Mouse (Mus musculus) hindbrain, embryonic 13.5 days (tissue): Measurements from ENCODE around the gene Nrg3. TPM values are rescaled to one million over a fixed set of nuclear protein-coding genes. Genes with fewer than 3 reads are reported as not detected.

Experiments used
- ATAC-seq: fragments of 200-750 bp; cut with Nextera tagmentation; 2 replicates; pipeline ENCODE4 v1.8.0; 2017; ENCODE audit warnings: moderate TSS enrichment; ENCODE audit not compliant: low FRiP score
- H3K27ac ChIP-seq: fragments of 300-500 bp; sonication (generic); 2 replicates; pipeline ENCODE4 v1.5.1; 2015; ENCODE audit warnings: inconsistent platforms, mild to moderate bottlenecking, moderate library complexity
- H3K27me3 ChIP-seq: fragments of 300-500 bp; sonication (generic); 2 replicates; pipeline ENCODE4 v1.6.1; 2015; ENCODE audit warnings: mild to moderate bottlenecking, inconsistent platforms
- H3K36me3 ChIP-seq: fragments of 300-500 bp; sonication (generic); 2 replicates; pipeline ENCODE4 v1.6.1; 2015; ENCODE audit warnings: mild to moderate bottlenecking, inconsistent platforms
- H3K4me1 ChIP-seq: fragments of 300-500 bp; sonication (generic); replicated peaks from 2 replicates; pipeline ENCODE4 v1.6.1; 2015; ENCODE audit warnings: inconsistent platforms
- H3K4me2 ChIP-seq: fragments of 300-500 bp; sonication (generic); 2 replicates; pipeline ENCODE4 v1.6.1; 2015; ENCODE audit warnings: inconsistent platforms, mild to moderate bottlenecking, moderate library complexity
- H3K4me3 ChIP-seq: fragments of 300-500 bp; sonication (generic); 2 replicates; pipeline ENCODE4 v1.5.1; 2015; ENCODE audit warnings: mild to moderate bottlenecking, inconsistent platforms
- H3K9ac ChIP-seq: fragments of 300-500 bp; sonication (generic); 2 replicates; pipeline ENCODE4 v1.6.1; 2015; ENCODE audit warnings: mild to moderate bottlenecking, inconsistent platforms
- H3K9me3 ChIP-seq: fragments of 300-500 bp; sonication (generic); 2 replicates; pipeline ENCODE4 v1.6.1; 2016; ENCODE audit warnings: inconsistent platforms
- WGBS: fragments of 180-500 bp; shearing (Covaris S2); methylation state at CpG from one replicate; pipeline ENCODE4 v1.1.7; 2015; 5-methylcytosine and 5-hydroxymethylcytosine counted together
- polyA plus RNA-seq: library from polyadenylated mRNA; unstranded; fragments of >200 nt; fragmentation: Nextera tagmentation; extraction: Ambion mirVana; gene quantifications from 2 replicates; pipeline ENCODE4 v1.2.1, GENCODE M21; 2015

Gene Nrg3
- polyA plus RNA-seq: 8.1 and 8.3 TPM in 2 replicates

DNA sequence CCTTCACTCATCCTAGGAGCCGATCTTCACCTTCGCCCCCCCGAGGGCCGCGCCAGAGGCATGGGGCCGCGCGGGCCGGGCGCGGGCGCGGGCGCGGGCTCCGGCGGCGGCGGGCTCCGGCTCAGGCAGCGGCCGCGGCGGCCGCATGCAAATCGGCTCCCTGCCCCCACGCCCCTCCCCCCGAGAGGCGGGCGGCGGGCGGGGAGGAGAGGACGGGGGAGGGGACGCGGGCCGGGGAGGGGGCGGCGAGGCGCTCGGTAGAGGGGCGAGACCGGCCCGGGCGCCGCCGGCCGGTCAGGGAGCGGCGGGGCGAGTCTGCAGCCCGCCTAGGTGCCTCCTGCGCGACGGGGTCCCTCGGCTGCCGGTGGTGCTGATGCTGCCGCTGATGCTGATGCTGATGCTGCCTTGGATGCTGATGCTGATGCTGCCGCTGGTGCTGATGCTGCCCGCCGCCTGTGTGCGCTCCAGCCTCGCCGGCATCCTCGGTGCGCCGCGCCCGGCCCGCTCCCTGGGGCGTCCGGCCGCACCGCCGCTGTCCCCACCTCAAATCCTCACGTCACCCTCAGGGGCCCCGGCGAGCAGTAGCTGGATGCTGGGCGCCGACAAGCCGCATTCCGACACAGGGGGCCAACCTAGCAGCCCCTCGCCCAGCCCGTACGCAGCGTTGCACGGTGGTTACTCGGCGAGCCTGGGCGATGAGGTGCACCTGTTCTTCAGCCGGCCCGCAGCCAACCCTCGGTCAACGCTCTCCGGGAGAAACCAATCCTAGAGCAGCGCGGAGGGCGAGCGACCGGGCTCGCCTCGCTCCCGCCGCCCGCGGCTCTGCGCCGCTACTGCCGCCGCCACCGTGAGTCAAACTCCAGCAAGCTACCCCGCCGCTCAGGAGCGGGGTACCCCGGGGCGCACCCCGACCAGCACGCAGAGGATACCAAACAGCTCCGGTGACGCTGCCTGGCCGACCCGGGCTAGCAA lies at the start of gene Nrg3:
Gene Nrg3 (minus strand): TSS at position 299 of the 972 bp plus-strand sequence.
- H3K4me3 ChIP-seq: peak within 1 kb of the TSS; percentile 79
- WGBS: under 1% methylated on average over 77 of the region's 121 CpGs

GRCm38 (mm10) chr14:39508956-39509355 lies 36.1 kb upstream of the Nrg3 start:
- no peak overlapping the region for H3K4me2 ChIP-seq
- H3K36me3 ChIP-seq: no peaks in the 10 kb centered on the region
- H3K27ac ChIP-seq: no peak overlapping the region
- H3K4me3 ChIP-seq: no peak overlapping the region
- ATAC-seq: no peak
- H3K27me3 ChIP-seq: no peaks in the 10 kb centered on the region
- WGBS: 87% methylated on average over 1 of the region's 1 CpGs
- H3K4me1 ChIP-seq: no peaks in the 10 kb centered on the region
- H3K9ac ChIP-seq: no peak overlapping the region
- peaks cover 5% of the 10 kb centered on the region; the same call in 1 of the 2 replicates for H3K9me3 ChIP-seq

More for the DNA sequence above, at the start of gene Nrg3:
- Histone ChIP-seq H3K27me3 (peaks cover 22% of the 10 kb centered on the region), H3K9me3 (no peaks in the 10 kb centered on the region), H3K4me1 (peaks cover 38% of the 10 kb centered on the region), H3K9ac (peak within 1 kb of the TSS; percentile 90), H3K27ac (peak within 1 kb of the TSS; percentile 97), H3K36me3 (no peaks in the 10 kb centered on the region), H3K4me2 (peak within 1 kb of the TSS; percentile 74)
- peak; percentile 80 for ATAC-seq

DNA sequence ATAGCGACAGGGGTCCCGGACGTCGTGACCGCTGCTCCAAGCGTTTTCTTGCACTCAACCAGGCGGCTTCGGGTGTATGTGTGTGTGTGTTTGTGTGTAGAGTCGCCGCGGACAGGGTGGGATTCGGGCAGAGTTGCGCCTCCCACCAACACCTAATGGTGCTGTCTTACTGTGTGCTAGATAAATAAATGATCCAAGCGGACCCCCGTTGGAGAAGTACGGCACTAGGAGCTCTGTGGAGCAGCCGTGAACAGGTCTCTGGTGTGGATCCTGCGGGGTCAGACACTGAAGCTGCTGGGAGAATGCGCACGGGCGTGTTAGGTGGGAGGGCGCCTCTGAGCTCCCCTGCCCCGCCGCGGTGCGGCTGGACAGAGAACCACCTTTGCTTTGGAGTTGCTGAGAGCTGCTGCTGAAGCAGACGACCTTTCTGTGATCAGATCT lies 903 bp upstream of the Nrg3 start:
- H3K9me3 ChIP-seq: no peaks in the 10 kb centered on the region
- H3K27me3 ChIP-seq: peaks cover 22% of the 10 kb centered on the region
- H3K27ac ChIP-seq: peak overlapping the region; percentile 97
- WGBS: under 1% methylated on average over 27 of the region's 27 CpGs
- H3K4me1 ChIP-seq: peaks cover 33% of the 10 kb centered on the region
- H3K36me3 ChIP-seq: no peaks in the 10 kb centered on the region
- peak overlapping the region; percentile 74 for H3K4me2 ChIP-seq
- peak overlapping the region; percentile 79 for H3K4me3 ChIP-seq
- peak overlapping the region; percentile 90 for H3K9ac ChIP-seq
- peak; percentile 46 for ATAC-seq

DNA sequence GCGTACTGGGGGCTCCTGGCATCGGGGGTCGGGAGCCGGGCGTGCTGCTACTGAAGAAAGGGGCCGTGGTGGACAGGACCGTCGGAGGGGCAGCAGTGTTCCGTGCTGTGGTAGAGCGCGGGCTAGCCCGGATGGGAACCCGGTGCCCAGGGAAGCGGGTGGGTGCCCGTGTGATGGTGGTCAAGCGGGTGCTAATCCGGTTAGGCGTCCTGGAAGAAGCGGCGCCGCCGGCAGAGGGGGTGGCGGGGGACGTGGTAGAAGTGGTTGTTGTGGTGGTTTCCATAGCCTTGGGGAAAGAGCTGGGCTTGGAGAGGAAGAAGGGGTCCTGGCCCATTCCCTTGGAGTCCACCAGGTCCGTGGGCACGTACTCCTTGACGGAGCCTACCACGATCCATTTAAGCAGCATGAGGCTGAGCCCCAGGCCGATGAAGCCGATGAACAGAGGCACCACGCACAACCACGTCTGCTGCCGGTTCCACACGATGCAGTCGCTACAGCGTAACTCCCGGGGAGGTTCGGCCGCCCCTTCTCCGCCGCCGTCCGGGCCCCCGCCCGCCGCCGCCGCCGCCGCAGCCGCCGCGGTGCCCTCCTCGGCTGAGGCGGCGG lies 639 bp downstream of the Nrg3 start:
- no peaks in the 10 kb centered on the region for H3K9me3 ChIP-seq
- H3K9ac ChIP-seq: peak overlapping the region; percentile 90
- under 1% methylated on average over 52 of the region's 56 CpGs for WGBS
- peaks cover 38% of the 10 kb centered on the region for H3K4me1 ChIP-seq
- no peaks in the 10 kb centered on the region for H3K36me3 ChIP-seq
- ATAC-seq: peak; percentile 49
- H3K4me3 ChIP-seq: peak overlapping the region; percentile 79
- H3K4me2 ChIP-seq: peak overlapping the region; percentile 74
- H3K27me3 ChIP-seq: peaks cover 22% of the 10 kb centered on the region
- H3K27ac ChIP-seq: peak overlapping the region; percentile 97

DNA sequence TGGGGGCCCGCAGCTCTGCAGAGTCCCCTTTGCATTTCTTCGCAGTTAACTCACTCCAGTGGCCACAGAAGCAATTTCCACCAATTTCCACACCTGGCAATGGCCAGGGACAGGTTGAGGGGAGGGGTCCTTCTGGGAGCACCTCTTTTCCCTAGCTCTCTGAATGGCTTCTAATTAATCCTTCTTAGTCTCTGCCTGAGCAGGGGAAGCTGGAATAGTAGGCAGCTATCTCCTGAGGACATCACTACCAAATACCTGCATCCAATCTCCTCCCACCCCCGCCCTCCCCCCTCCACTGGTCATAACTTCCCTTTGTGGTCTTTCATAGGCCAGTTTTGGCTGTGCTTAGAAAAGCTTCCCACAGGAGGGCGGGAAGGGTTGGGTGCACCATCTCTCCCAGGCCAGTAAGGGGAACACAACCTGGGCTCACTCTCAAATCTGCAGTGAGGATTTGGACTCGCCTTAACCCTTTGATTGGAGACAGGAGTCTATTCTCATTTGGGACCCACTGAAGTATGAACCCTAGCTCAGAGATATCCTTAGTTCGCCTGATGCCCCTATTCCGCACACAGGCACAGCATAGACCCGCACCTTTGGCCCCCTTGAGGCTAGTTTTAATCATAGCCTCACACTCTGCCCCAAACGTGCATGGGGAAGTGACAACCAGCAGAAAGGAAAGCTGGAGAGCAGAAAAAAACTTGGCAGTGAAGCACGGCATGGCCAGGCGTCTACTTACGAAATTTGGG lies 1.5 kb downstream of the Nrg3 start:
- 4% methylated on average over 12 of the region's 12 CpGs for WGBS
- Histone ChIP-seq H3K9me3 (no peaks in the 10 kb centered on the region), H3K27ac (peak overlapping the region; percentile 97), H3K9ac (peak overlapping the region; percentile 90), H3K4me2 (peak overlapping the region; percentile 74), H3K4me3 (peak overlapping the region; percentile 79), H3K36me3 (no peaks in the 10 kb centered on the region), H3K27me3 (peaks cover 22% of the 10 kb centered on the region), H3K4me1 (peaks cover 38% of the 10 kb centered on the region)
- ATAC-seq: peak; percentile 34

- WGBS: 82% methylated on average over 1 of the region's 1 CpGs
These were observed 27.4 kb downstream of the Nrg3 start for GRCm38 (mm10) chr14:39445501-39445900.

DNA sequence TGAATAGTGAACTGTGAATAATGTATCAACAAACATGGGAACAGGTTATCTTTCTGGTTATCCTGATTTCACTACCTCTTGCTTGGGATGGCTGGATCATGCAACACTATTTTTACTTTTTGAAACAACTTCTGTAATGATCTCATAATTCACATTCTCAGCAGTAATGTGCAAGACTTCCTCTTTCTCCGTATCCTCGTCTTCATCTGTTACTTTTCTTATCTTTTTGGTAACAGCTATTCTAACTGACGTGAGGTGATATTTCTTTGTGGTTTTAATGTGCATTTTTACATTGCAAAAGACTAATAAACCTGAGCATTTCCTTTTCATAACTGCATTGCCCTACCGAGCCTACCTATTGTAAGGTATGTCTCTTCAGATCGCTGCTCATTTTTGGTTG lies 44.4 kb downstream of the Nrg3 start:
- Histone ChIP-seq H3K27ac (no peak overlapping the region), H3K36me3 (no peaks in the 10 kb centered on the region), H3K4me2 (no peak overlapping the region), H3K9me3 (no peaks in the 10 kb centered on the region), H3K27me3 (no peaks in the 10 kb centered on the region), H3K4me1 (no peaks in the 10 kb centered on the region), H3K4me3 (no peak overlapping the region), H3K9ac (no peak overlapping the region)
- no peak for ATAC-seq
- 93% methylated on average over 5 of the region's 5 CpGs for WGBS

More at GRCm38 (mm10) chr14:39445501-39445900, 27.4 kb downstream of the Nrg3 start:
- Histone ChIP-seq H3K4me1 (no peaks in the 10 kb centered on the region), H3K4me3 (no peak overlapping the region), H3K27ac (no peak overlapping the region), H3K9me3 (no peaks in the 10 kb centered on the region), H3K27me3 (no peaks in the 10 kb centered on the region), H3K9ac (no peak overlapping the region), H3K36me3 (no peaks in the 10 kb centered on the region), H3K4me2 (no peak overlapping the region)
- ATAC-seq: no peak

GRCm38 (mm10) chr14:39421874-39422273 lies 51.0 kb downstream of the Nrg3 start:
- H3K9me3 ChIP-seq: no peaks in the 10 kb centered on the region
- no peak overlapping the region for H3K4me3 ChIP-seq
- 39% methylated on average over 1 of the region's 1 CpGs for WGBS
- no peak overlapping the region for H3K27ac ChIP-seq
- H3K27me3 ChIP-seq: no peaks in the 10 kb centered on the region
- H3K4me2 ChIP-seq: no peak overlapping the region
- H3K4me1 ChIP-seq: no peaks in the 10 kb centered on the region
- H3K9ac ChIP-seq: no peak overlapping the region
- no peak for ATAC-seq
- no peaks in the 10 kb centered on the region for H3K36me3 ChIP-seq

- 31% methylated on average over 9 of the region's 9 CpGs for WGBS
These were observed 59.6 kb downstream of the Nrg3 start for GRCm38 (mm10) chr14:39413270-39413669.

DNA sequence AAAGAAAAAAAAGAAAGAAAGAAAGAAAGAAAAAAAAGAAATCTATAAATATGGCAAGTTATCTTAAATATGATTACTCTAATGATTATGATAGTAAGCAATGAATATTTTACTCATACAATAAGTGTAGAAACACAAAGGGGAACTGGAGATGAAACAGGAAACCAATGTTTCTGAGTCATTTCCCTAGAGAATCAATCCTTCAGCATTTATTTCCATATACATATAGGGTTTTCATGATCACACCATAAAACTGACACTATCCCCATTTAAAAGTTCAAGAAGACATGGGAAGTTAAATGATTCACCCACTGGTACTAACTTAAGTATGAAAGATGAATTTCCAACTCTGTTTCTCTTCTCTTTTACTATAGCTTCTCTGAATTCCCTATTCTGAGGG lies 86.0 kb downstream of the Nrg3 start:
- H3K27me3 ChIP-seq: no peaks in the 10 kb centered on the region
- H3K9me3 ChIP-seq: no peaks in the 10 kb centered on the region
- no peak overlapping the region for H3K4me3 ChIP-seq
- H3K4me1 ChIP-seq: no peaks in the 10 kb centered on the region
- H3K27ac ChIP-seq: no peak overlapping the region
- no peak overlapping the region for H3K9ac ChIP-seq
- H3K36me3 ChIP-seq: no peaks in the 10 kb centered on the region
- no peak for ATAC-seq
- H3K4me2 ChIP-seq: no peak overlapping the region

More at GRCm38 (mm10) chr14:39413270-39413669, 59.6 kb downstream of the Nrg3 start:
- H3K4me1 ChIP-seq: peaks cover 6% of the 10 kb centered on the region; the same call in 1 of the 2 replicates
- no peak overlapping the region for H3K9ac ChIP-seq
- no peaks in the 10 kb centered on the region for H3K9me3 ChIP-seq
- H3K27ac ChIP-seq: no peak overlapping the region; the same call in 1 of the 2 replicates
- no peak overlapping the region for H3K4me2 ChIP-seq
- no peak for ATAC-seq
- no peaks in the 10 kb centered on the region for H3K27me3 ChIP-seq
- H3K36me3 ChIP-seq: no peaks in the 10 kb centered on the region
- no peak overlapping the region for H3K4me3 ChIP-seq

DNA sequence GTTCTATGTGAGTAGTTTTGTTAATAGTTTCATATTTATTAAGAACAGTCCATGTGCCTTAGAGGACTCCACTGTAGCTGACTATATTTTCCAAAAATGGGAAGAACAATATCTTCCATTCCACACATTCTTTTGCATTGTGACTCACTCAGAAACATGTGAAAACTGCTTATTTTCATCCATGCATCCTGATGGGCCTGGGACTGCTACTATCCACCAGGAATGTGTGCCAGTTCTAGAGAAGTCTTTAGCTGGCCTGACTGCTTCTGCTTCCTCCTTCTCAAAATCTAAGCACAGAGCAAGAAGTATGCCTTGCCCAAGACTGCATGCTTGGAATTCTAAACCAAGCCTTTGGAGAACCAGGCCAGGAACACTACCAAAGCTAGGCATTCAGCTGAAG lies 91.6 kb downstream of the Nrg3 start:
- Histone ChIP-seq H3K4me1 (no peaks in the 10 kb centered on the region), H3K9ac (no peak overlapping the region), H3K36me3 (no peaks in the 10 kb centered on the region), H3K9me3 (no peaks in the 10 kb centered on the region), H3K27me3 (no peaks in the 10 kb centered on the region), H3K27ac (no peak overlapping the region), H3K4me3 (no peak overlapping the region), H3K4me2 (no peak overlapping the region)
- ATAC-seq: no peak

DNA sequence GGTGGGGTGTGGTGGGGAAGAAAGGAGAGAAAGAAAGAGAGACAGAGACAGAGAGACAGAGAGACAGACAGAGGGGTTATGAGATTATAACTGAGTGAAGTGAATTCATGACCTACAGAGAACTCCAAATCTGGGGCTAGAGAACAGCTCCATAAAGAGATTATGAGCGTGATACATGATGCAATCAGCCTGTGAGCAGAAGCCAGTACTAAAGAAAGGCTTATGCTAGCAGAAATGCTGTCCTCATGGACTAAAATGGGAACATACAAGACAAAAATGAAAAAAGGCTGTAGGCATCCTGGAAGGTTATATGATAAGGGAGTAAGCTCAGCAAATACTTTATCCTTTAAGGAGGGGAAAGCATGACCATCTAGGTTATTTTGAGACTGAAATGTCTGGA lies 99.7 kb downstream of the Nrg3 start:
- 76% methylated on average over 1 of the region's 1 CpGs for WGBS
- Histone ChIP-seq H3K27me3 (no peaks in the 10 kb centered on the region), H3K4me1 (no peaks in the 10 kb centered on the region), H3K36me3 (no peaks in the 10 kb centered on the region), H3K4me3 (no peak overlapping the region), H3K4me2 (no peak overlapping the region), H3K9ac (no peak overlapping the region), H3K9me3 (no peaks in the 10 kb centered on the region), H3K27ac (no peak overlapping the region)
- ATAC-seq: no peak
